Mouse (Mus musculus) CD4-positive, CD25-positive, alpha-beta regulatory T cell, adult 4 months (primary cell): ENCODE data around the gene Gga2. TPM values are rescaled to one million over a fixed set of nuclear protein-coding genes. Genes with fewer than 3 reads are reported as not detected.

Experiments used
- ATAC-seq: one replicate; pipeline ENCODE4 v1.8.0; 2017
- polyA plus RNA-seq, 2 experiments: library from polyadenylated mRNA; unstranded; fragments of 100-300 nt; shearing (Covaris generic); gene quantifications; one replicate each; pipeline ENCODE4 v1.2.1; 2017

The Gga2 gene
- polyA plus RNA-seq: 1 to 10 TPM; 1.1 to 1.8 TPM

GRCm38 (mm10) chr7:122020667-122021354 is at the start of gene Gga2:
Gene Gga2, minus strand, starts transcription at chr7:122021222.
- peak; percentile 93 for ATAC-seq

DNA sequence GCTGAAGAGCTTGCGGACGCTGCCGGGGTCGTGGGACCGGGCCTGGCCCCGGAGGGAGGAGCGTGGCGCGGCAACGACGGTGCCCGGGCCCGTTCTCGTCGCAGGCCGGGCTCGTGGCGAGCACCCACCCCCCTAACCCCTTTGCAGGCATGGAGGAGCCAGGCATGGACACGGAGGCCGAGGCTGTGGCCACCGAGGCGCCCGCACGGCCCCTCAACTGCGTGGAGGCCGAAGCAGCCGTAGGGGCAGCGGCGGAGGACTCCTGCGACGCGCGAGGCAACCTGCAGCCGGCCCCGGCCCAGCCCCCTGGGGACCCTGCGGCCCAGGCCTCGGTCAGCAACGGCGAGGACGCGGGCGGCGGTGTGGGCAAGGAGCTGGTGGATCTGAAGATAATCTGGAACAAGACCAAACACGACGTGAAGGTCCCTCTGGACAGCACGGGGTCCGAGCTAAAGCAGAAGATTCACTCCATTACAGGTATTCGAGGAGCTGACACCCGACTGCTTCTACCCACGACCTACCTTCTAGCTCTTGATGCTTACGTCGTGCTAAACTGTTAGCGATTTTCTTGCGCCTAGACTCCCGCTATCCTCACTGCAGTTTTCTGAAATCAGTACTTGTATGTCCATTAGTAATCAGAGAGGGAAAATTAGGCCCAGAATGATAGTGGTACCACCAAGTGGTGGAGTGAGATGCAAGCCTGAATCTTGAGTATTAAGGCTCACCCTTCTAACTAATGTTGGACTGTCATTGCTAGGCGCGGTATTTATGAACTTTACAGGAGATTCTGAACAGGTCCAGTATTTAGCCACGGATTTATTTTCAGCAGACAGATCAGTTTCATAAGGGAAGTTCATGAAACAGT is 46.7 kb upstream of the Gga2 start:
- ATAC-seq: no peak

DNA sequence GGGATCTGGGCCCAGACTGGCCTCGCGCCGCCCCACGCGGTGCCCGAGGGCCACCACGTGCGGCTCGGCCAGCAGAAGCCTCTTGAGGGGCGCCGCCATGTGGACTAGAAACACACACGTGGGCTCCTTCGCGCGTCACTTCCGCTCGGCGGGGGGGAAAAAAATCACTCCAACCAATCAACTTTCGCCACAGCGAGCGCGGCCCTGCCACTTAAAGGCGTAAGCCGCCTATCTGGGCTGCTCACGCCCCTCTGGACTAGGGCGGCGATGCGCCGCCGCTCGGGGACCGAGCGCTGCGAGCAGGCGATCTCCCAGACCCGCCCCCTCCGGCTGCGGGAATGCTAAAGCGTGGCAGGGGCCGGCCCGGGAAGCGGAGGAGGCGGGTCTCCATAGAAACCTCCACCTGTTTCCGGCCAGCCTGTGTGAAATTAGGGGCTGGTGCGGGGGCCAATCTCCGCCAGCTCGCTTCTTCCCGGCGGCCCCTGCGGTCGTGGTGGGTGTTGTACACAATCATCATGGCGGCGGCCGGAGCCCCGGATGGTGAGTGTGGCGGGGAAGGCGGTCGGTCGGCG is 46.0 kb upstream of the Gga2 start, which contains the start of the genes Ubfd1 and Ears2:
TSS of gene Ubfd1 (plus strand) at position 231 of the 572 bp plus-strand sequence.
TSS of gene Ears2 (minus strand) at position 319 of the 572 bp plus-strand sequence.
- peak; percentile 84 for ATAC-seq

DNA sequence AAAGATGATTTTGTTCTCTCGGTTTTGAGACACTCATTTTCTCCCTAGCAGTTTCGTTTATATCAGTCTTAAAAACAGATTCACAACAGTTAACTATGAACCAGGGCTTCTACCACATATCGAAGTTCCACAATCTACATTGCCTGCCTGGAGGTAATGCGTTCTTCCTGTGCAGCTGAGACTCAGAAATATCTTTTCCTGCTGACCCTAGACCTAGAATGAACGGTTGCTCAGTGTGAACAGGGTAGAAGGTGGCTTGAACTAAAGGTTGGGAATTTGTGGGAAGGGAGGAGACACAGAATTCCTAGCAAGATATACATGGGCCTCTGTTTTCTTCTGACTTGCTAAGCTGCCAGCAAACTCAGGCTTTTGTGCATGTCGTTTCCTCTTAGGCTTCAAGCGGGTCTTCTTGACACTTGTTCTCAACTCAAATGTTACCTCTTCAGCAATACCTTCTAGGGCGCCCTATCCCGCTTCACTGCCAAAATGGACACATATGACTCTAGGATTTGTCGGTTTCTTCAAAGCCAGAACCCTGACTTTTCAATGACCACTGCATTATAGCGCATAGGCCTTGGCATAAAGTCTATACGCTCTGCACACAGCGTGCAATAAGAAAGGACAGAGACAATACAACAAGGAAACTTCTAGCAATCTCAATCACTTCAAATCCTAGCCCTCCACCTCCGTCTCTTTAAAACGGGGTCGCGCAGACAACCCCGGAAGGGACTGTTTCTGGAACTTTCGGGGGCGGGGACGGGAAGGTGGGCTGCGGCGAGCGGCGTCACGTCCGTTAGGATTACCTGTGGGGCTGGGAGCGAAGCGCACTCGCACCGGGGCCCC is 45.3 kb upstream of the Gga2 start:
- peak; percentile 61 for ATAC-seq

DNA sequence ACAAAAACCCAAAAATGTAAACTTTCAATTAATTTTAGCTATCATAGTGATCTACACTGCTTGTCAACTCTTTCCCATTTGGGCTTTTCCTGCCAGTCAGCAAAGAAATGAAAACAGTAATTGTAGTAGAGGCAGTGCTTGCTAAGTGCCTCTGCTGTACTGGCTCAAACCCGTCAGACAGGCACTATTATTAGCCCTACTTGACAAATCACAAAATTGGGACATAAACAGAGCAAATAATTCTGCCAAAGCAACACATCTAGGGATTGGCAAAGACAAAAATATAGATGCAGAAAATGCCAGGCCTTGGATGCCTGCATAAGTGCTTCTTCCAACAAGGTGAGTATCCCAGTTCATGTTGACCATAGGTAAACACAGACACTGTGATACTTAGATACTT is 44.6 kb upstream of the Gga2 start:
- ATAC-seq: no peak

- no peak for ATAC-seq
Measured at GRCm38 (mm10) chr7:122056633-122057032, 35.6 kb upstream of the Gga2 start.

DNA sequence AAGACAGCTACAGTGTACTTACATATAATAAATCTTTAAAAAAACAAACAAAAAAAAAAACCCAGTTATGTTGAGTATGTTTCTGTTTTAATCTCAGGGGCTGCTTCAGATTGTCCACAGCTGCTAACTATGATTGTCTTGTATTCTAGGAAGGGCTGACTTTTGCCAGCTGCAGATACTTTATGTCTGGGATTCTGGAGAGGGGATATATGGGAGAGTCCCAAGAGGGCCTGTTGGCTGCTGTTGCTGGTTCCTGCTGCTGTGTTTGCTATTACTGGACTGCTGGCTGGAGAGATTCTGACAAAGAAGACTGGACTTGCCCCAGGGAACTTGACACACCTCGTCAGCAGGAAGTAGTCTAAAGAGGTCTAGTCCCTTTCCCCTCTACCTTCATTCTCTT is 29.8 kb upstream of the Gga2 start:
- no peak for ATAC-seq

DNA sequence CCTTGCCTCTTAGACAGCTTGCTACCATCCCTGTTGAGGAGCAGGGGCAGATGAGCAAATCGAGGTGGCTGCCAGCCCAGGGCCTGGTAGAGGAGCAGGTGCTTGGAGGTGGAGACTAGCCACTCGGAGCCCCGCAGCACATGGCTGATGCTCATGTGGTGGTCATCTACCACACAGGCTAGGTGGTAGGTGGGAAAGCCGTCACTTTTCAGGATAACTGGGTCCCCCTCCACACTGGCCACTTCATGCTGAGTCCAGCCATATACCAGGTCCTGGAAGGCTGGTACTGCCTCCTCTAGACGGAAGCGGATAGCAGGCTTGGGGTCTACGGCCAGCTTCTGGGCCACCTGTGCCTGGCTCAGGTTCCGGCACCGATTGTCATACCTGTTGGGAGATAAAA is 27.2 kb upstream of the Gga2 start:
- ATAC-seq: no peak

DNA sequence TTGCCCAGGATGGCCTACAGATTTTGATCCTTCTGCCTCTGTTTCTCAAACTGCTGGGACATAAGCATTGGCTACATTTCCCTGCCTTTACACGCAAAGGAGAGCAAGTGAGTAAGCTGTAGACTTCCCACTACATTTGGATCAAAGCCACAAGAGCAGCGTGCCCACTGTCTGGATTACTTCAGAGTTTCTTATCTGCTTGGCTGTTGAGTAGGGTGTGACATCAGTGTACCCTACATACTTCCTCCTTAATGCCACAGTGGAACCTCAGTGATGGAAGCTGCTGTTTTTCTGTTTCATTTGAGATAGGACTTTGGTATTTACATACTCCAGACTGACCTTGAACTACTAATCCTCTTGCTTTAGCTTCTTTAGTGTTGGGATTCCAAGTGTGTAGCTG is 25.8 kb upstream of the Gga2 start:
- no peak for ATAC-seq

- ATAC-seq: no peak
Measured at GRCm38 (mm10) chr7:122045711-122046110, 24.7 kb upstream of the Gga2 start.

DNA sequence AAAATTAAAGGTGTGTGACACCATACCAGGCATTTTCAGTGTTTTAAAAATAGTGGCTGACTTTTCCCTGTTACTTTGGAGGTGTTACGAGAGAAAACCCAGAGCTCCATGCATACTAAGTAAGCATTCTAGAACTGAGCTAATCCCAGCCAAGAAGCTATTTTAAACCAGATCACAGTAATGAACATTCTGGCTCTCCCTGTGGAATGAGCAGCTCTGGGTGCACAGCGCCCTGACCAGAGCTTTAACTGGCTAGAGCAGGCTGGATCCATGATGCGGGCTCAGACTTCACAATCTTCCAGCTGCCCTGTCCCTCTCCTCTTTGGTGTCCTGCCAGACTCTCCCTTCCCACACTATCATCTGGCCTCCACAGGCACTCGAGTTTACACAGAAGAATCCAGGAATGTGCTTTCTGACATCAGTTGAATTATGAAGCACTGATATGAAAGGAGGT is 24.2 kb upstream of the Gga2 start:
- ATAC-seq: no peak

- ATAC-seq: no peak
Measured at GRCm38 (mm10) chr7:122044106-122044505, 23.1 kb upstream of the Gga2 start.

GRCm38 (mm10) chr7:122034348-122034747 is 13.3 kb upstream of the Gga2 start:
- ATAC-seq: no peak

- ATAC-seq: no peak
Measured at GRCm38 (mm10) chr7:122033371-122033770, 12.3 kb upstream of the Gga2 start.

DNA sequence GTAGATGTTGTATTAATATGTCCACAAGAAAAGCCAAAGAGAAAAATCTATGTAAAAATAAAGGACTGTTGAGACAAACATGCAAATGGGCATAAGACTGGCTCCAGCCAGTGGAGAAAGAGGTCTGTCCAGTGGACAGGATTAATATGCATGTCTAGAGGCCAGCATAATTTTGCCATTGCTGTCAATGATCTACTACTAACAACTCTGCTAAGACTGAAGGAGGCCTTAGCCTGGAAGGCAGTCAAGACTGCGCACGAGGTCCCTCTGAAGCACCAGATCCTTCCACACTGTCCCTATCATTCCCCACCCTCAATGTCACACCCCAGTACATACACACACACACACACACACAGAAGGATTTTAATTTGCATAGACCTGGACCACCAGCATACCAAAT is 1.1 kb upstream of the Gga2 start:
- no peak for ATAC-seq

DNA sequence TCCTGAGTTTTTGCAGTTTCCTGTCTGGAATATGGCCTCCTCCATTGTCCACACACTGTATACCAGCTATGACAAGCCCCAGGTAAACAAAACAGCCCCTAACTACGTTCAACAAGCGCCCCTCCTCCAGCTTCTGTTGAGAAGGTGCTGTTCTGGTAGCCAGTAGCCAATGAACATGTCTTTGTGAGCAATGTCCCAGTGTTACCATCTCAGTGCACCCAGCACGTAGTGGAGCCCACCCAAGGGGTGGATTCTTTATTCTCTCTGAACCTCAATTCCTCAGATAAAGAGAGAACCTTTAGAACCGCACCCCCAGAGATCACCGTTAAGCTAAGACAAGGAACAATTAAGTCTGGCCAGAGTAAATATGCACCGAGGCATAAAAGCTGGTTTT is 752 bp downstream of the Gga2 start:
- no peak for ATAC-seq

GRCm38 (mm10) chr7:122018978-122019377 is 2.0 kb downstream of the Gga2 start:
- no peak for ATAC-seq

GRCm38 (mm10) chr7:122018247-122018646 is 2.8 kb downstream of the Gga2 start:
- no peak for ATAC-seq

DNA sequence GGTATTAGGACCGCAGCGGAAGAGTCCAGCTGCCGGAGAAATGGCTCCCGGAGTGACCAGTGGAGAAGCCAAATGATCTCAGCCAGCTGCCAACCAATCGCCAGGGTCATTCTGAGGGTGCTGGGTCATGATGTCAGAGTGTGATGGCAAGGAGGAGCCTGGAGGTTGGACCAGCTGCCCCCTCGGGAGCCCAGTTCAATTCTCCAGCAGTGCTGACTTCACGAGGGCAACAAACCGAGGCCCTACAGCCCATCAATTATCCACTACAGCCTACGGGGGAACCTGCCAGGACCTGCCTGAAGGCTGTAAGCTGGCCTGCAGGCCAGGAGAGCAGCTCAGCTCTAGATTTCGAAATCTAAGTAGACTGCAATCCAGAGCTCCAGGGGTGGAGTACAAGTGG is 5.3 kb downstream of the Gga2 start:
- ATAC-seq: no peak

GRCm38 (mm10) chr7:122015105-122015504 is 5.9 kb downstream of the Gga2 start:
- ATAC-seq: no peak

DNA sequence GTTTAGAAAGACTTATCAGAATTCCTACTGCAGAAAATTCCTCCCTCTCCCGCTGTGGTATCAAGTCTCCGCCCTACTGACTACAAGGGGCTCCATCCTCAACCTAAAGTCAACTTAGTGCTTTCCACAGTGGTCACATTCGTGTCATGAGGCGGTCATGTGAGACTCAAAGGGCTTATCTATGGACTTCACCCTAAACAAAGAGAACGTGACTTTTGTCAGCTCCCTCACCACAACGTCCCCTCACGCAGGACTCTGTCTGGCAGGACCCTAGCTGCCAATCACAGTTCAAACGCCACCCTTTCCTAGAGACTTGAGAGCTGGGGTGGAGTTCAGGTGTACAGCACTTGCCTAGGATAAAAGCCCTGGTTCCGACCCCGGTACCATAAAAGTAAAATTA is 8.1 kb downstream of the Gga2 start:
- ATAC-seq: no peak

DNA sequence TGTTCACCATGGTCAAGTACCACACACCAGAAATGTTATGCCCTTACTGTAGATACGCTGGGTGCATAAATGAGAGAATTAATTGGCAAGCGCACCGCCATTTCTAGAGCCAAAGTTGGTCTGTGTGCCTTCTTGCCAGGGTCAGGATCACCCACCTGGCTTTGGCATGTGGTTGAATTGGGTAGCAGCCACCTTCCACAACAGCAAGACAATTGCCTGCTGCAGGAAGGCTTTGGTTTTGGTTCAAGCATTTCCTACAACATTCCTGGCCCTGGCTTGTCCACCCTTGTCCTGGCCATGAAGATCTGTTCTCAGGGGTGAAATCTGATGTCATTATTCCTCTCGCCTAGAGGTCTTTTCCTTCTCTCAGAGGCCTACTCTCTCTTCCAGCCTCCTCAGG is 8.7 kb downstream of the Gga2 start:
- no peak for ATAC-seq

- no peak for ATAC-seq
Measured at GRCm38 (mm10) chr7:122000396-122000795, 20.6 kb downstream of the Gga2 start.
